Mouse (Mus musculus): ENCODE results near the gene Rmnd1. TPM values are rescaled to one million over a fixed set of nuclear protein-coding genes. Genes with fewer than 3 reads are reported as not detected.

The Rmnd1 gene
- polyA plus RNA-seq, 1 experiment from 2014 or later = 67.0 TPM

- Histone ChIP-seq H3K27me3 (ENCODE audit: control insufficient read depth, insufficient read depth, low read length) (no peaks in the 10 kb centered on the region), H3K36me3 (ENCODE audit: control insufficient read depth, insufficient read depth, low read length) (no peaks in the 10 kb centered on the region), H3K9ac (ENCODE audit: low read length) (peak overlapping the region; percentile 99), H3K4me1 (replicated peaks; ENCODE audit: control insufficient read depth, insufficient read depth, low read length) (peaks cover 13% of the 10 kb centered on the region), H3K27ac (ENCODE audit: low read depth, low read length) (peak overlapping the region; percentile 99), H3K4me3 (ENCODE audit: low read depth, low read length) (peak overlapping the region; percentile 98), H3K4me2 (ENCODE audit: low read depth, low read length, severe bottlenecking) (peak overlapping the region; percentile 87), H3K9me3 (ENCODE audit: control insufficient read depth, low read length) (no peaks in the 10 kb centered on the region)
- DNase-seq (ENCODE audit: low spot score) (no peak), ATAC-seq (replicated peaks; ENCODE audit: low FRiP score) (no peak)
- WGBS = 2% methylated on average over 19 of the region's 19 CpGs
These were observed 43.8 kb downstream of the Rmnd1 start for GRCm38 (mm10) chr10:4388384-4388745.

GRCm38 (mm10) chr10:4387701-4388383 lies 44.3 kb downstream of the Rmnd1 start, which contains the start of gene Zbtb2:
TSS of gene Zbtb2 (minus strand) at chr10:4388108.
- H3K4me1 ChIP-seq (replicated peaks; ENCODE audit: control insufficient read depth, insufficient read depth, low read length) = peaks cover 13% of the 10 kb centered on the region
- H3K4me2 ChIP-seq (ENCODE audit: low read depth, low read length, severe bottlenecking) = peak within 1 kb of the TSS; percentile 87
- no peaks in the 10 kb centered on the region for H3K36me3 ChIP-seq (ENCODE audit: control insufficient read depth, insufficient read depth, low read length)
- H3K4me3 ChIP-seq (ENCODE audit: low read depth, low read length) = peak within 1 kb of the TSS; percentile 98
- no peaks in the 10 kb centered on the region for H3K27me3 ChIP-seq (ENCODE audit: control insufficient read depth, insufficient read depth, low read length)
- H3K9ac ChIP-seq (ENCODE audit: low read length) = peak within 1 kb of the TSS; percentile 99
- peak within 1 kb of the TSS; percentile 99 for H3K27ac ChIP-seq (ENCODE audit: low read depth, low read length)
- DNase-seq (ENCODE audit: low spot score) = peak; percentile 86
- ATAC-seq (replicated peaks; ENCODE audit: low FRiP score) = peak; percentile 4; the same call in 1 of the 2 replicates
- H3K9me3 ChIP-seq (ENCODE audit: control insufficient read depth, low read length) = no peaks in the 10 kb centered on the region
- under 1% methylated on average over 63 of the region's 87 CpGs for WGBS

GRCm38 (mm10) chr10:4386609-4387591 lies 45.3 kb downstream of the Rmnd1 start:
- peaks cover 13% of the 10 kb centered on the region for H3K4me1 ChIP-seq (replicated peaks; ENCODE audit: control insufficient read depth, insufficient read depth, low read length)
- peak overlapping the region; percentile 99 for H3K9ac ChIP-seq (ENCODE audit: low read length)
- under 1% methylated on average over 73 of the region's 133 CpGs for WGBS
- H3K36me3 ChIP-seq (ENCODE audit: control insufficient read depth, insufficient read depth, low read length) = no peaks in the 10 kb centered on the region
- DNase-seq (ENCODE audit: low spot score) (peak; percentile 98), ATAC-seq (replicated peaks; ENCODE audit: low FRiP score) (peak; percentile 93)
- H3K27me3 ChIP-seq (ENCODE audit: control insufficient read depth, insufficient read depth, low read length) = no peaks in the 10 kb centered on the region
- H3K4me2 ChIP-seq (ENCODE audit: low read depth, low read length, severe bottlenecking) = peak overlapping the region; percentile 87
- no peaks in the 10 kb centered on the region for H3K9me3 ChIP-seq (ENCODE audit: control insufficient read depth, low read length)
- H3K27ac ChIP-seq (ENCODE audit: low read depth, low read length) = peak overlapping the region; percentile 99
- peak overlapping the region; percentile 98 for H3K4me3 ChIP-seq (ENCODE audit: low read depth, low read length)

GRCm38 (mm10) chr10:4384244-4384643 lies 47.9 kb downstream of the Rmnd1 start:
- Histone ChIP-seq H3K27ac (ENCODE audit: low read depth, low read length) (no peak overlapping the region), H3K4me1 (replicated peaks; ENCODE audit: control insufficient read depth, insufficient read depth, low read length) (peaks cover 6% of the 10 kb centered on the region; the same call in 1 of the 2 replicates), H3K27me3 (ENCODE audit: control insufficient read depth, insufficient read depth, low read length) (no peaks in the 10 kb centered on the region), H3K9ac (ENCODE audit: low read length) (no peak overlapping the region), H3K36me3 (ENCODE audit: control insufficient read depth, insufficient read depth, low read length) (no peaks in the 10 kb centered on the region), H3K4me3 (ENCODE audit: low read depth, low read length) (no peak overlapping the region), H3K4me2 (ENCODE audit: low read depth, low read length, severe bottlenecking) (no peak overlapping the region), H3K9me3 (ENCODE audit: control insufficient read depth, low read length) (no peaks in the 10 kb centered on the region)
- WGBS = 93% methylated on average over 7 of the region's 7 CpGs
- DNase-seq (ENCODE audit: low spot score) (no peak), ATAC-seq (replicated peaks; ENCODE audit: low FRiP score) (no peak)

- H3K4me3 ChIP-seq (ENCODE audit: low read depth, low read length) = no peak overlapping the region
- H3K9ac ChIP-seq (ENCODE audit: low read length) = no peak overlapping the region
- DNase-seq (ENCODE audit: low spot score) = peak; percentile 30
- H3K4me1 ChIP-seq (replicated peaks; ENCODE audit: control insufficient read depth, insufficient read depth, low read length) = no peaks in the 10 kb centered on the region
- no peaks in the 10 kb centered on the region for H3K27me3 ChIP-seq (ENCODE audit: control insufficient read depth, insufficient read depth, low read length)
- 91% methylated on average over 5 of the region's 5 CpGs for WGBS
- no peak for ATAC-seq (replicated peaks; ENCODE audit: low FRiP score)
- H3K4me2 ChIP-seq (ENCODE audit: low read depth, low read length, severe bottlenecking) = no peak overlapping the region
- no peaks in the 10 kb centered on the region for H3K36me3 ChIP-seq (ENCODE audit: control insufficient read depth, insufficient read depth, low read length)
- no peaks in the 10 kb centered on the region for H3K9me3 ChIP-seq (ENCODE audit: control insufficient read depth, low read length)
- H3K27ac ChIP-seq (ENCODE audit: low read depth, low read length) = no peak overlapping the region
These were observed 51.4 kb downstream of the Rmnd1 start for GRCm38 (mm10) chr10:4380748-4381147.

- no peaks in the 10 kb centered on the region for H3K9me3 ChIP-seq (ENCODE audit: control insufficient read depth, low read length)
- no peaks in the 10 kb centered on the region for H3K27me3 ChIP-seq (ENCODE audit: control insufficient read depth, insufficient read depth, low read length)
- no peak overlapping the region for H3K9ac ChIP-seq (ENCODE audit: low read length)
- no peak overlapping the region for H3K27ac ChIP-seq (ENCODE audit: low read depth, low read length)
- 93% methylated on average over 7 of the region's 7 CpGs for WGBS
- H3K36me3 ChIP-seq (ENCODE audit: control insufficient read depth, insufficient read depth, low read length) = no peaks in the 10 kb centered on the region
- DNase-seq (ENCODE audit: low spot score) = peak; percentile 41
- no peaks in the 10 kb centered on the region for H3K4me1 ChIP-seq (replicated peaks; ENCODE audit: control insufficient read depth, insufficient read depth, low read length)
- no peak for ATAC-seq (replicated peaks; ENCODE audit: low FRiP score)
- no peak overlapping the region for H3K4me2 ChIP-seq (ENCODE audit: low read depth, low read length, severe bottlenecking)
- no peak overlapping the region for H3K4me3 ChIP-seq (ENCODE audit: low read depth, low read length)
These were observed 55.3 kb downstream of the Rmnd1 start for GRCm38 (mm10) chr10:4376931-4377330.

- ATAC-seq (replicated peaks; ENCODE audit: low FRiP score) (no peak), DNase-seq (ENCODE audit: low spot score) (peak; percentile 33)
- Histone ChIP-seq H3K9ac (ENCODE audit: low read length) (no peak overlapping the region), H3K27me3 (ENCODE audit: control insufficient read depth, insufficient read depth, low read length) (no peaks in the 10 kb centered on the region), H3K36me3 (ENCODE audit: control insufficient read depth, insufficient read depth, low read length) (no peaks in the 10 kb centered on the region), H3K27ac (ENCODE audit: low read depth, low read length) (no peak overlapping the region), H3K9me3 (ENCODE audit: control insufficient read depth, low read length) (no peaks in the 10 kb centered on the region), H3K4me2 (ENCODE audit: low read depth, low read length, severe bottlenecking) (no peak overlapping the region), H3K4me1 (replicated peaks; ENCODE audit: control insufficient read depth, insufficient read depth, low read length) (no peaks in the 10 kb centered on the region), H3K4me3 (ENCODE audit: low read depth, low read length) (no peak overlapping the region)
- WGBS = 79% methylated on average over 7 of the region's 7 CpGs
These were observed 55.7 kb downstream of the Rmnd1 start for GRCm38 (mm10) chr10:4376461-4376860.

GRCm38 (mm10) chr10:4375267-4375666 lies 56.9 kb downstream of the Rmnd1 start:
- ATAC-seq (replicated peaks; ENCODE audit: low FRiP score) (no peak), DNase-seq (ENCODE audit: low spot score) (peak; percentile 50)
- Histone ChIP-seq H3K27me3 (ENCODE audit: control insufficient read depth, insufficient read depth, low read length) (no peaks in the 10 kb centered on the region), H3K36me3 (ENCODE audit: control insufficient read depth, insufficient read depth, low read length) (no peaks in the 10 kb centered on the region; the same call in 1 of the 2 replicates), H3K27ac (ENCODE audit: low read depth, low read length) (no peak overlapping the region), H3K4me2 (ENCODE audit: low read depth, low read length, severe bottlenecking) (no peak overlapping the region), H3K4me3 (ENCODE audit: low read depth, low read length) (no peak overlapping the region), H3K9ac (ENCODE audit: low read length) (no peak overlapping the region), H3K4me1 (replicated peaks; ENCODE audit: control insufficient read depth, insufficient read depth, low read length) (no peaks in the 10 kb centered on the region), H3K9me3 (ENCODE audit: control insufficient read depth, low read length) (no peaks in the 10 kb centered on the region)
- WGBS = 43% methylated on average over 7 of the region's 7 CpGs

Measured in forebrain, embryonic 11.5 days (tissue).